Mouse (Mus musculus) MEL (cell line): ENCODE measurements around the gene Zp1. TPM values are rescaled to one million over a fixed set of nuclear protein-coding genes. Genes with fewer than 3 reads are reported as not detected.

Source experiments
- DNase-seq: peaks from one replicate; pipeline ENCODE4 v3.0.0; 2011; ENCODE audit warnings: low read depth, low spot score
- H3K27ac ChIP-seq: 2 replicates; pipeline ENCODE4 v1.5.1; 2012; ENCODE audit warnings: low read depth, mild to moderate bottlenecking, control low read depth, low read length, moderate library complexity; ENCODE audit not compliant: control insufficient read depth
- H3K27me3 ChIP-seq, 2 experiments: fragments of 150-350 bp in 1 of 2; sonication (generic) in 1 of 2; 2 replicates each; pipeline ENCODE4 v1.6.1; 2012; ENCODE audit warnings: low read length in 2 of 2, mild to moderate bottlenecking in 2 of 2, improper control_type of control experiment in 1 of 2, moderate library complexity in 1 of 2; ENCODE audit not compliant: insufficient read depth in 2 of 2, control insufficient read depth in 1 of 2
- H3K36me3 ChIP-seq, 2 experiments: 2 replicates each; pipeline ENCODE4 v1.6.1; 2012 to 2014; ENCODE audit warnings: low read length in 2 of 2, improper control_type of control experiment in 1 of 2, inconsistent platforms in 1 of 2, mild to moderate bottlenecking in 1 of 2; ENCODE audit not compliant: insufficient read depth in 2 of 2, control insufficient read depth in 1 of 2
- H3K4me1 ChIP-seq, 2 experiments: fragments of 150-350 bp in 1 of 2; sonication (generic) in 1 of 2; 2 replicates each; pipeline ENCODE4 v1.6.1; 2012; ENCODE audit warnings: low read length in 2 of 2, improper control_type of control experiment in 1 of 2, mild to moderate bottlenecking in 1 of 2; ENCODE audit not compliant: insufficient read depth in 2 of 2, control insufficient read depth in 1 of 2
- H3K4me3 ChIP-seq, 2 experiments: fragments of 150-350 bp in 1 of 2; sonication (generic) in 1 of 2; 2 replicates each; pipeline ENCODE4 v1.5.1; 2012; ENCODE audit warnings: low read depth in 2 of 2, low read length in 2 of 2, mild to moderate bottlenecking in 2 of 2, moderate library complexity in 2 of 2, control low read depth in 1 of 2, improper control_type of control experiment in 1 of 2; ENCODE audit not compliant: control insufficient read depth in 1 of 2, insufficient read depth in 1 of 2
- H3K79me2 ChIP-seq: 2 replicates; pipeline ENCODE4 v1.6.1; 2012; ENCODE audit warnings: mild to moderate bottlenecking, low read length, moderate library complexity; ENCODE audit not compliant: control insufficient read depth, poor library complexity, insufficient read depth
- H3K9ac ChIP-seq: 2 replicates; pipeline ENCODE4 v1.6.1; 2012; ENCODE audit warnings: low read depth, mild to moderate bottlenecking, control low read depth, low read length, moderate library complexity; ENCODE audit not compliant: control insufficient read depth, poor library complexity, severe bottlenecking
- H3K9me3 ChIP-seq: fragments of 150-350 bp; sonication (generic); replicated peaks from 2 replicates; pipeline ENCODE4 v1.6.1; 2012; ENCODE audit warnings: mild to moderate bottlenecking, low read length, improper control_type of control experiment, moderate library complexity; ENCODE audit not compliant: insufficient read depth
- ELF1 ChIP-seq: IDR thresholded peaks from 2 replicates; pipeline ENCODE4 v1.6.1; 2014; ENCODE audit warnings: low read depth, mild to moderate bottlenecking, inconsistent platforms, low read length, improper control_type of control experiment, moderate library complexity
- EP300 ChIP-seq, 2 experiments: IDR thresholded peaks; 2 replicates each; pipeline ENCODE4 v1.6.1; 2011; ENCODE audit warnings: improper control_type of control experiment in 2 of 2, low read length in 2 of 2, low read depth in 1 of 2, mild to moderate bottlenecking in 1 of 2
- GABPA ChIP-seq: IDR thresholded peaks from 2 replicates; pipeline ENCODE4 v1.6.1; 2012; ENCODE audit warnings: low read depth, mild to moderate bottlenecking, inconsistent platforms, low read length, improper control_type of control experiment, moderate library complexity
- GATA1 ChIP-seq: IDR thresholded peaks from 2 replicates; pipeline ENCODE4 v1.6.1; 2011; ENCODE audit warnings: low read depth, low read length, improper control_type of control experiment
- JUND ChIP-seq: IDR thresholded peaks from 2 replicates; pipeline ENCODE4 v1.6.1; 2011; ENCODE audit warnings: low read depth, mild to moderate bottlenecking, improper control_type of control experiment, low read length
- KAT2A ChIP-seq: conservative IDR thresholded peaks from 2 replicates; pipeline ENCODE4 v1.6.1; 2012; ENCODE audit warnings: low read depth, low read length, improper control_type of control experiment, inconsistent platforms
- MAFK ChIP-seq: IDR thresholded peaks from 2 replicates; pipeline ENCODE4 v1.6.1; 2011; ENCODE audit warnings: low read depth, mild to moderate bottlenecking, low read length, improper control_type of control experiment, borderline replicate concordance
- MAX ChIP-seq: IDR thresholded peaks from 2 replicates; pipeline ENCODE4 v1.6.1; 2011; ENCODE audit warnings: low read length, improper control_type of control experiment
- MYC ChIP-seq: IDR thresholded peaks from 2 replicates; pipeline ENCODE4 v1.6.1; 2011; ENCODE audit warnings: low read depth, mild to moderate bottlenecking, low read length, improper control_type of control experiment, moderate library complexity
- POLR2AphosphoS2 ChIP-seq: IDR thresholded peaks from 2 replicates; pipeline ENCODE4 v1.6.1; 2011; ENCODE audit warnings: low read length, improper control_type of control experiment
- SIN3A ChIP-seq: IDR thresholded peaks from 2 replicates; pipeline ENCODE4 v1.6.1; 2012; ENCODE audit warnings: low read length, improper control_type of control experiment, inconsistent platforms
- TBP ChIP-seq: IDR thresholded peaks from 2 replicates; pipeline ENCODE4 v1.8.0; 2011; ENCODE audit warnings: low read depth, low read length, improper control_type of control experiment
- TCF12 ChIP-seq: IDR thresholded peaks from 2 replicates; pipeline ENCODE4 v1.6.1; 2014; ENCODE audit warnings: low read depth, mild to moderate bottlenecking, inconsistent platforms, low read length, improper control_type of control experiment, moderate library complexity
- polyA plus RNA-seq, 2 experiments: library from polyadenylated mRNA; stranded (reverse) in 1 of 2; unstranded in 1 of 2; fragments of >175 nt in 1 of 2; fragments of >200 nt in 1 of 2; gene quantifications; 2 replicates each; pipeline versions ENCODE4 v1.2.1 to v1.2.4; 2012; ENCODE audit warnings: low replicate concordance in 2 of 2, low read depth in 1 of 2; ENCODE audit not compliant: insufficient read length in 2 of 2, insufficient read depth in 1 of 2, missing spikeins in 1 of 2
- total RNA-seq: library from RNA; depleted of rRNA; stranded (reverse); fragments of 300-350 nt; gene quantifications from 2 replicates; pipeline ENCODE4 v1.2.3, GENCODE M21; 2012

Zp1 gene
- total and polyA plus RNA-seq, 3 experiments: not detected

GRCm38 (mm10) chr19:10918321-10918991, 2.0 kb downstream of the Zp1 start:
- Histone ChIP-seq H3K4me1 (peaks cover 0 to 10% of the 10 kb centered on the region in 2 experiments; a peak in 2 of 4 replicates), H3K27ac (no peak overlapping the region), H3K9ac (no peak overlapping the region), H3K4me3 (no peak overlapping the region), H3K27me3 (peaks cover 0 to 2% of the 10 kb centered on the region in 2 experiments; a peak in 2 of 4 replicates), H3K9me3 (no peaks in the 10 kb centered on the region), H3K79me2 (no peaks in the 10 kb centered on the region), H3K36me3 (no peaks in the 10 kb centered on the region)
- TF ChIP-seq MAX (no peak), POLR2AphosphoS2 (no peak)
- no peak for DNase-seq

DNA sequence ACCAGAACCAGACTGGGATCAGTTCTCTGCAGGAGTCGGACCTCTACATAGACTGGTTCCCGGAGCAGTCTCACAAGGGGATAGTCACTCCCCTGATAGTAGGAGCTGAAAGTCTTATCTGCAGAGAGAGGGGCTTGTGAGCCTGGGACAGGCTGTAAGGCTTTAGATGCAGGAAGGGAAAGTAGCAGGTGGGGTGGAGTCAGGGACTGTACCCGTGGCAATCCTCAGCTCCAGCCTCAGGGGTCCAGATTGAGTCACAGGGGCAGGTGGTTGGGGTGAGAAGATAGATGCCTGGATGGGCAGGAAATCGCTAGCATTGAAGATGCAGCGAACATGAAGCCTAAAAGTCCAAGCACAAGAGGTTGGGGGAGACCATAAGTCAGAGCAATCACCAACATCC, 3.9 kb downstream of the Zp1 start:
- no peak overlapping the region for H3K27ac ChIP-seq
- H3K4me3 ChIP-seq: no peak overlapping the region
- peaks cover 0 to 10% of the 10 kb centered on the region in 2 experiments; a peak in 2 of 4 replicates for H3K4me1 ChIP-seq
- H3K9ac ChIP-seq: no peak overlapping the region
- no peak for TF ChIP-seq POLR2AphosphoS2
- TF ChIP-seq MAFK: no peak
- TF ChIP-seq ELF1: no peak
- no peak for TF ChIP-seq JUND
- no peak for TF ChIP-seq GABPA
- no peak for TF ChIP-seq TCF12
- TF ChIP-seq EP300 (IDR thresholded peaks at IDR 0.05; ENCODE audit: low read depth in 1 of 2, low read length in 2 of 2): no peak
- no peak for TF ChIP-seq GATA1
- TF ChIP-seq SIN3A: no peak
- no peak for TF ChIP-seq MYC
- no peak for TF ChIP-seq TBP
- H3K79me2 ChIP-seq: no peaks in the 10 kb centered on the region
- no peaks in the 10 kb centered on the region for H3K27me3 ChIP-seq
- H3K36me3 ChIP-seq: no peaks in the 10 kb centered on the region
- H3K9me3 ChIP-seq: no peaks in the 10 kb centered on the region
- no peak for DNase-seq

GRCm38 (mm10) chr19:10914870-10915269, 5.6 kb downstream of the Zp1 start:
- Histone ChIP-seq H3K36me3 (no peaks in the 10 kb centered on the region), H3K9ac (no peak overlapping the region), H3K27ac (no peak overlapping the region), H3K4me1 (peaks cover 0 to 10% of the 10 kb centered on the region in 2 experiments; a peak in 2 of 4 replicates), H3K27me3 (no peaks in the 10 kb centered on the region), H3K4me3 (no peak overlapping the region), H3K9me3 (no peaks in the 10 kb centered on the region), H3K79me2 (no peaks in the 10 kb centered on the region)
- no peak for DNase-seq
- TF ChIP-seq KAT2A: no peak
